Mouse (Mus musculus) brain, embryonic 14.5 days (tissue): ENCODE measurements around the gene Gabrg3.

Source experiments
- CTCF ChIP-seq: fragments of 200-500 bp; IDR thresholded peaks from 2 replicates; pipeline ENCODE4 v1.5.1; 2012; ENCODE audit warnings: inconsistent platforms, mild to moderate bottlenecking, moderate library complexity, borderline replicate concordance; ENCODE audit not compliant: insufficient read depth, insufficient read length; ENCODE audit errors: extremely low read depth
- POLR2A ChIP-seq: fragments of 200-500 bp; IDR thresholded peaks from 2 replicates; pipeline ENCODE4 v1.6.1; 2012; ENCODE audit warnings: mild to moderate bottlenecking, inconsistent platforms, borderline replicate concordance; ENCODE audit not compliant: poor library complexity, insufficient read depth, insufficient read length, severe bottlenecking; ENCODE audit errors: extremely low read depth

- TF ChIP-seq CTCF, result no peak
- no peak for TF ChIP-seq POLR2A
These were observed 55.8 kb downstream of the Gabrg3 start for GRCm38 (mm10) chr7:57331211-57331610.
